Mouse (Mus musculus): ENCODE results near the gene Arid1b.
A peak's percentile ranks its signal among the peaks of the same experiment; 100 is the strongest.

Arid1b gene

GRCm38 (mm10) chr17:5314735-5315134 is 320.6 kb downstream of the Arid1b start:
- DNase-seq (ENCODE audit: low spot score in 2 of 2): no peak

- DNase-seq (ENCODE audit: low spot score in 2 of 2): no peak
Measured at GRCm38 (mm10) chr17:5316489-5316888, 322.4 kb downstream of the Arid1b start.

- DNase-seq (ENCODE audit: low spot score in 2 of 2): no peak
Measured at GRCm38 (mm10) chr17:5321589-5322225, 327.6 kb downstream of the Arid1b start.

GRCm38 (mm10) chr17:5322594-5322993 is 328.5 kb downstream of the Arid1b start:
- no peak for DNase-seq (ENCODE audit: low spot score in 2 of 2)

GRCm38 (mm10) chr17:5323746-5324145 is 329.6 kb downstream of the Arid1b start:
- no peak for DNase-seq (ENCODE audit: low spot score in 2 of 2)

- DNase-seq (ENCODE audit: low spot score in 2 of 2): no peak
Measured at GRCm38 (mm10) chr17:5324236-5324876, 330.2 kb downstream of the Arid1b start.

- no peak for DNase-seq (ENCODE audit: low spot score in 2 of 2)
Measured at GRCm38 (mm10) chr17:5326689-5327088, 332.6 kb downstream of the Arid1b start.

GRCm38 (mm10) chr17:5327480-5328180 is 333.5 kb downstream of the Arid1b start:
- no peak for DNase-seq (ENCODE audit: low spot score in 2 of 2)

GRCm38 (mm10) chr17:5329478-5329877 is 335.3 kb downstream of the Arid1b start:
- DNase-seq (ENCODE audit: low spot score in 2 of 2): no peak

- DNase-seq (ENCODE audit: low spot score in 2 of 2): no peak
Measured at GRCm38 (mm10) chr17:5330063-5330462, 335.9 kb downstream of the Arid1b start.

GRCm38 (mm10) chr17:5330644-5331043 is 336.5 kb downstream of the Arid1b start:
- DNase-seq (ENCODE audit: low spot score in 2 of 2): no peak

GRCm38 (mm10) chr17:5331387-5331786 is 337.3 kb downstream of the Arid1b start:
- no peak for DNase-seq (ENCODE audit: low spot score in 2 of 2)

- no peak for DNase-seq (ENCODE audit: low spot score in 2 of 2)
Measured at GRCm38 (mm10) chr17:5334567-5334966, 340.4 kb downstream of the Arid1b start.

- DNase-seq (ENCODE audit: low spot score in 2 of 2): no peak
Measured at GRCm38 (mm10) chr17:5344426-5344825, 350.3 kb downstream of the Arid1b start.

- peak in 1 of 2 experiments; percentile 44 for DNase-seq (ENCODE audit: low spot score in 2 of 2)
Measured at GRCm38 (mm10) chr17:5345810-5346209, 351.7 kb downstream of the Arid1b start.

- peak; percentile 73 to 75 for DNase-seq (ENCODE audit: low spot score in 2 of 2)
Measured at GRCm38 (mm10) chr17:5352901-5353300, 358.8 kb downstream of the Arid1b start.

- no peak for DNase-seq (ENCODE audit: low spot score in 2 of 2)
Measured at GRCm38 (mm10) chr17:5360759-5361158, 366.6 kb downstream of the Arid1b start.

GRCm38 (mm10) chr17:5365992-5366398 is 371.9 kb downstream of the Arid1b start:
- no peak for DNase-seq (ENCODE audit: low spot score in 2 of 2)

GRCm38 (mm10) chr17:5371032-5371431 is 376.9 kb downstream of the Arid1b start:
- DNase-seq (ENCODE audit: low spot score in 2 of 2): no peak

- DNase-seq (ENCODE audit: low spot score in 2 of 2): no peak
Measured at GRCm38 (mm10) chr17:5371521-5371920, 377.4 kb downstream of the Arid1b start.

GRCm38 (mm10) chr17:5372951-5373350 is 378.8 kb downstream of the Arid1b start:
- DNase-seq (ENCODE audit: low spot score in 2 of 2): no peak

- DNase-seq (ENCODE audit: low spot score in 2 of 2): peak; percentile 57 to 62
Measured at GRCm38 (mm10) chr17:5377151-5377929, 383.2 kb downstream of the Arid1b start.
